Mouse (Mus musculus) ovary, adult 18-20 months (tissue): ENCODE data around the gene Rangrf.
"Not testable (repeated sequence)": the region's sequence is repeated elsewhere in the genome, so short reads cannot be mapped to it uniquely, and the experiment has no call there.

ENCODE experiments used
- DNase-seq: peaks from one replicate; pipeline ENCODE4 v3.0.0; 2022; ENCODE audit warnings: low spot score, mixed read lengths

Rangrf gene

DNA sequence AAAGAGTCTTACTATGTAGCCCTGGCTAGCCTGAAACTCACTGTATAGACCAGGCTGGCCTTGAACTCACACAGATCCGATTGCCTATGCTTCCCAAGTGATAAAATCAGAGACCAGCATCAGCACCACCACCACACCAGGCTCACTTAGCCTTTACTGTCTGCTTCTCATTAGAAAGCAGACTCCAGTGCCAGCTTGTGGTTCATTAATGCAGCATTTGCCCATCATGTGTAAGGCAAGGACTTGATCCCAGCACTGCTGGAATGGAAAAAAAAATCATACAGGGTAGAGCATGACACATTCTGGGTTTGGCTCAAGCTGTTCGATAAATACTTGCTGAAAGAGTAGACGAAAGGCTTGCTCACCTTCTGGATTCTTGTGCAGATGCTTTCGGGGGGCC is 29.0 kb downstream of the Rangrf start:
- DNase-seq: no peak

DNA sequence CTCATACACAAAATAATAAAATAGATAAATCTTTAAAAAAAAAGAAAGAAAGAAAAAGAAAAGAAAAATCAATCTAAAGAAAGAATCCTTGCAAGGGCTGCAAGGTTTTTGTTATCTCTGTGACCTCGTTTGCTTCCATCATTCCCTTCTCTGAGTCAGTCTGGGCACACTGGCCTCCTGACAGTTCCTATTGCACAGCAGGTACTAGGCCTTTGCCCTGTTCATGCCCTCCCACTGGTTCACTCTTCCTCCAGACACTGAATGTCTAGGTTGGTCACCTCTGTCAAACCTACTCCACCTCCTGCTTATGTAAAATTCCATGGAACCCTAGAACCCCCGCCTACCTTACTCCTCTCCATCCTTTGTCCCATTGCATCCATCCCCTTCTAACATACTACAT is 29.7 kb downstream of the Rangrf start:
- no peak for DNase-seq

DNA sequence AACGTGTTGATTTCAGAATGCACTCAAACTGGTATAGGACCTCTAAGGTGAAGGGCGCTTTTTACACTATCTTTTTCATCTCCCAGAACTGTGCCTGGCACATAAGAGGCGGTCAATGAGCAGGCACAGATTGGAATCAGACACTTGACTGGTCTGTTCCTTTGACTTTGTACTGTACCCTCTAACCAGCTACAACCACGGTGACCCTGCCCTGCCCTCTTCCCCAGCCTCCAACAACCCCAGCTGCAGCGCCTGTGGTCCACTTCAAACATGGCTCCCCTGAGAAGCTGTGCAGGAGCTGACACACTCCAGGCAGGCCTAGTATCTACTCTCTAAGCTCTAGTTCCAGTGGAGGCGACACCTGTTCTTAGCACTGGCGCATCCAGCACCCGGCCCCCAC is 32.3 kb downstream of the Rangrf start:
- no peak for DNase-seq

DNA sequence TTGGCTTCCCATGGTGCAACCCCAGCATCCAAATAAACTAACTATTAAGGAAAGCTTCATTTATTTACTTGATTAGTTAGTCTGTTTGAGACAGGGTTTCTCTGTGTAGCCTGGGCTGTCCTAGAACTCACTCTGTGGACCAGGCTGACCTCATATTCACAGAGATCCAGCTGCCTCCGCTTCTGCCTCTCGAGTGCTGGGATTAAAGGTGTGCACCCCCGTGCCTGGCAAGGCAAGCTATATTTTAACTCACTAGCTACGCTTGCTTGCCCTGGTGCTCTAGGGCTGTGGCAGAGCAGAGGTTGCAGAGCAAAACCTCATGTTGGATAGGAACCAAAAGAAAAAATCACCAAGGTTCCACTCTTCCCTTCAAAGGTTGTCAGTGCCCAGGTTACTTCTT is 34.5 kb downstream of the Rangrf start:
- no peak for DNase-seq

DNA sequence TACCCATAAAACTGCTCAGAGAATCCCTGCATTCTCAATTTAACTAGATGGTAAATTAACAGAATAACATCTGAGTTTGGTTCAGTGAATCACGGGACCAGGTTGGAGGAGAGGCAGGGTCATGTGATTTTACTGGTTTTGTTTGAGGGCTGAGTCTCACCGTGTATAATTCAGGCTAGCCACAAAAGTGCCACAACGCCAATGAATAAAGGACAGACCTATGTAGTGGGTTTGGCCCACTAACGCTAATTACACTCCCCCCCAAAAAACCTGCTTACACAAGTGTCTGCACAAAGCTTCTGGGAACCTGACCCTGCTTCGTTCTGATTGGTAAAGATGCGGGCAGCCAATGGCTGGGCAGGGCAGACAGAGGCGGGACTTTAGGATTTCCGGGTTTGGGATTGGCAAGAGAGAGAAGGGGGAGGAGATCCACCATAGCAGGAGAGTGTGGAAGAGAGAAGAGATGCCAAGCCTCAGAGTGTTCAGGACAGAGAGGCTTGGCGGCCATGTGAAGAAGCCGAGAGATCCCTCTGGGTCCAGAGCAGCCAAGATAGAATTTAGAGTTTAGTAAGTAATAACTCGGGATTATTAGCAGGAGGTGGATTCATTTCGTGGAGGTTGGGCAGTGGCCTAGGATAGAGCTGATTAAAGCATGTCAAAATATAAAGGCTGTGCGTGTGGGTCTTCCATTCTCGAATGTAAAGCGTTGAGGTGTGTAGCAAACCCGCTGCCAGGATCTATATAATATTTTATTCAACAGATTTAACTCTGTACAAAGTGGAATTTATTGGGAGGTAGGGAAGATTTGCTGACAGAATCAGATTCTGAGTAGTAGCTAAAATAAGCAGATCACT is 35.3 kb downstream of the Rangrf start:
- DNase-seq: peak; percentile 86

DNA sequence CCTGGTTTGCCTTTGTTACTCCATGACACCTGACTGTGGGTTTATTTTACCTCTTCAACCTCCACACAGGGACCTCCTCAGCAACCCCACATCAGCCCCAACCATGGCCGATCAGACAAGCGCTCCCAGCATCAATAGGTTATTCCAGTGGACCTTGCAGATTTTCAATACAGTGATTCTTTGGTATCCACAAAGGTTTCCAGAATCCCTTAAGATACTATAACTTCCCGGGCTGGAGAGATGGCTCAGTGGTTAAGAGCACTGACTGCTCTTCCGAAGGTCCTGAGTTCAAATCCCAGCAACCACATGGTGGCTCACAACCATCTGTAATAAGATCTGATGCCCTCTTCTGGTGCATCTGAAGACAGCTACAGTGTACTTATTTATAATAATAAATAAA is 38.0 kb downstream of the Rangrf start:
- not testable (repeated sequence) for DNase-seq

DNA sequence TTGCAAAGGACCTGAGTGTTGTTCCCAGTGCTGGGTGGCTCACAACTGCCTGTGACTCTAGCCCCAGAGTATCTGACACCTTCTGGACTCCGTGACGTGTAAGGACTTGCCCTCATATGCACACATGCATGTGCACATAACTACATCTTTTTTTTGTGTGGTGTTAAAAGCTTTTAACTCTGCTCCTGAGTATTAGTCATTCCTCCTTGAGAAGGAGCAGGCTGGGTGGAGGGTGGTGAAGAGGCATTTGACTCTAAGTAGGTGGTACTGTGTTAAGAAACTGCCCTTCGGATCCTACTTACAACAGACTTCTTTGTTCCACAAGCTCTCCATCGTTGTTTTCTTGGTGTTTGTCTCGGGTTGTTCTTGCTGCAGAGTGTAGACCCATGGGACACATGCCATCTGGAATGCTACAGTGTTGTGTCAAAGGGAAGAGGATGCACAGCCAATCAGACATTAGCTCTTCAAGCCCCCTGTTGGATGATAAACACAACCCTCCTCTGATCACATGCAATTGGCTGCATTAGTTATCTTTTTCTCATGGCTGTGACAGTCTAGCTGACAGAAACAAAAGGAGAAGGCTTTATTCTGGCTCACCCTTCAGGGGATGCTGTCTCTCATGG is 41.0 kb downstream of the Rangrf start:
- no peak for DNase-seq

DNA sequence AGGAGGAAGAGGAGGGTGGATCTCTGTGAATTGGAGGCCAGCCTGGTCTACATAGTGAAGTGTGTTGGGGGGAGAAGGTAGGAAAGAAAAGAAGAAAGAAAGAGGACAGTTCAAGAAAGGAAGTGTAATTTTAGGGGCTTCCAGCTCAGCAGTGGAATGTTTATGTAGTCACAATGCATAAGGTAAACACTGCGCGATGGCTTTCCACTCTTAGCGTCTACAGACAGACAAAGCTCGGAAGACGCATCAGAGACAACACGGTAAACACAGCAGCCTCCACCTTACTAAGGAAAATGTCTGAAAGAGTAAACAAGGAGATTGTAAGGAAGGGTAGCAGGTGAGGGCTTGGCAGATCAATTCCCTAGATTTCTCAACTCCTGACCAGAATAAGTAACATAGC is 45.0 kb downstream of the Rangrf start:
- DNase-seq: no peak

DNA sequence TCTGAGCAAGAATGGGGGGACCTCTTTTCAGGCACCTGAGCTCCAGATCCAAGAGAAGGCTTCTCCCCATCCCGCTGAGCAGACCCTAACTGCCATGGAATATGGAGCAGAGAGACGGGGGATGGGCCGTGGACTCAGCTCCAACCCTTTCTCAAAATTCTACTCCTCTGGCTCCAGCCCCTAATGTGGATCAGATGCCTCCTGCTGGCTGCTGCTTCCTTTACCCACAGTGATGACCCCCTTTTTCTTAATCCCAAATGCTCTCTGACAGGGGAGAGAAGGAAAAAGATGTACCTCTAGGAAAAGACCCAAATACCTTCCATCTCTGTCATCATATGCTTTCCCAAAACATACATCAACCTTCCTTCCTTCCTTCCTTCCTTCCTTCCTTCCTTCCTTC is 48.0 kb downstream of the Rangrf start, which contains the start of gene Odf4:
Gene Odf4 (minus strand): TSS at position 101 of the 400 bp plus-strand sequence.
- DNase-seq: no peak

DNA sequence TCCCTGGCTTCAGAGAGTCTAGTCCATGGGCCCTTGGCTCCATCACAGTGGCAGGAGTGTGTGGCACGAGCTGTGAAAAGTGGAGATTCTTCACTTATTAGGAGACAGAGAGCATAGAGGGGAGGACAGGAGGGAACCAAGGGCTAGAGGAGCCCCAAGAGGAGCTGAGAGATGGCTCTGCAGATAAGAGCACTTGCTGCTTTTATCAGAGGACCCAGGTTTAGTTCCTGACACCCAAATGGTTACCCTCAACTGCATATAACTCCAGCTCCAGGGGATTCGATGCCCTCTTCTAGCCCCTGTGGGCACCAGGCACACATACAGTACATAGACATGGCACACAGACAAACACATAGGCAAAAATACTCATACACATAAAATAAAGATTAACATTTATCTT is 50.2 kb downstream of the Rangrf start:
- DNase-seq: no peak

DNA sequence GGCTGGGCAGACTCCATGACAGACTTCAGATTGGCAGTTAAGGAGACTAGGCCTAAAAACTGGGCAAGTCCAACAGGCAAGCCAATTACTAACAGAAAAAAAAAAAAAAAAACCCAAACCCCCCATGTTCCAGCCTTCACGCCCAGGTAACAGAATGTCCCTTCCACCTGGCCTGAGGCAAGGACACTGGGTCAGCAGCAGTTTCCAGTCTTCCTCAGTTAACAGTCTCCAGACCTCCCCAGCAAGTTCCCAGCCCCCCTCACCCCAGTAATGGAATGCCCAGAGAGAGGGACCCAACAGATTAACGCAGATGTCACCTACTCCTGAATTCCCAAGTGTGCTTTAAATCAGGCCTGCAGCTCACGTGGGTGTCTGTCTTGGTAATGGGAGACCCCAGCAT is 51.8 kb downstream of the Rangrf start:
- no peak for DNase-seq
